Comparison of ENCODE assay signal across 8 mouse cellular contexts in genomic region chr13:55405783-55406390, GRCm38 (mm10). TPM values are rescaled to one million over a fixed set of nuclear protein-coding genes. Genes with fewer than 3 reads are reported as not detected.
DNase-seq lines count a peak whose midpoint lies in the region; ATAC-seq and TF ChIP-seq lines count a peak whose summit lies in the region.

No protein-coding gene starts in this region.

- H3K4me3 ChIP-seq in liver, postnatal 0 days (ENCODE audit: low read depth, low read length), result no peak overlapping the region
- H3K4me3 ChIP-seq in forebrain, embryonic 10.5 days, result peak overlapping the region; percentile 2; the same call in 1 of the 2 replicates
- no peak overlapping the region for H3K4me3 ChIP-seq in intestine, postnatal 0 days (ENCODE audit: low read depth, low read length)

- ATAC-seq in liver, postnatal 0 days, result peak; percentile 50
- ATAC-seq in intestine, postnatal 0 days, result no peak
- ATAC-seq in neutrophil, adult 5-6 weeks (ENCODE audit: extremely low read depth, insufficient number of reproducible peaks, low FRiP score, poor library complexity, severe bottlenecking), result peak; percentile 31
- no peak for ATAC-seq in megakaryocyte-erythroid progenitor cell, adult 5-6 weeks (replicated peaks; ENCODE audit: low FRiP score, low TSS enrichment, poor library complexity, severe bottlenecking)

- 0 out of 2 replicates have a peak overlapping the region, but pooled peaks have one; percentile 19 for H3K27ac ChIP-seq in liver, postnatal 0 days (ENCODE audit: low read depth)
- peak overlapping the region; percentile 84 for H3K27ac ChIP-seq in forebrain, embryonic 10.5 days
- no peak overlapping the region for H3K27ac ChIP-seq in intestine, postnatal 0 days (ENCODE audit: low read depth, low read length)

- 31% methylated on average over 13 of the region's 13 CpGs for WGBS in liver, postnatal 0 days (ENCODE audit: insufficient replicate concordance)
- 59% methylated on average over 13 of the region's 13 CpGs for WGBS in forebrain, embryonic 10.5 days
- WGBS in intestine, postnatal 0 days, result 70% methylated on average over 13 of the region's 13 CpGs

- DNase-seq in liver, postnatal 0 days, result peak; percentile 39
- no peak for DNase-seq in liver
- DNase-seq in forebrain, embryonic 10.5 days (ENCODE audit: extremely low spot score, low spot score), result no peak
- DNase-seq in natural killer cell, adult 2 months (ENCODE audit: low spot score in 2 of 2), result no peak
- no peak for DNase-seq in gastrocnemius, postnatal 25 days

- 0 out of 2 replicates have a peak, but pooled peaks have one; percentile 8 for TF ChIP-seq EP300 in liver, postnatal 0 days (IDR thresholded peaks at IDR 0.05; ENCODE audit: low read depth)

- H3K27me3 ChIP-seq in liver, postnatal 0 days (ENCODE audit: insufficient read depth, low read length), result peaks cover 28% of the 10 kb centered on the region
- peaks cover 37% of the 10 kb centered on the region for H3K27me3 ChIP-seq in forebrain, embryonic 10.5 days (ENCODE audit: poor library complexity, severe bottlenecking)
- peaks cover 9% of the 10 kb centered on the region; the same call in 1 of the 2 replicates for H3K27me3 ChIP-seq in intestine, postnatal 0 days (replicated peaks; ENCODE audit: control insufficient read depth, insufficient read depth, low read length)

- no peaks in the 10 kb centered on the region for H3K9me3 ChIP-seq in liver, postnatal 0 days (ENCODE audit: low read length)
- H3K9me3 ChIP-seq in forebrain, embryonic 10.5 days, result no peaks in the 10 kb centered on the region
- no peaks in the 10 kb centered on the region for H3K9me3 ChIP-seq in intestine, postnatal 0 days (ENCODE audit: control insufficient read depth)

- peaks cover 2% of the 10 kb centered on the region; the same call in 1 of the 2 replicates for H3K4me1 ChIP-seq in liver, postnatal 0 days (ENCODE audit: insufficient read depth)
- peaks cover 30% of the 10 kb centered on the region for H3K4me1 ChIP-seq in forebrain, embryonic 10.5 days
- H3K4me1 ChIP-seq in intestine, postnatal 0 days (replicated peaks; ENCODE audit: control insufficient read depth, insufficient read depth, low read length), result no peaks in the 10 kb centered on the region

- H3K36me3 ChIP-seq in liver, postnatal 0 days (replicated peaks; ENCODE audit: insufficient read depth, low read length), result no peaks in the 10 kb centered on the region
- H3K36me3 ChIP-seq in forebrain, embryonic 10.5 days (replicated peaks), result no peaks in the 10 kb centered on the region
- no peaks in the 10 kb centered on the region for H3K36me3 ChIP-seq in intestine, postnatal 0 days (ENCODE audit: control insufficient read depth, insufficient read depth)

- no peak overlapping the region for H3K9ac ChIP-seq in liver, postnatal 0 days (replicated peaks)
- H3K9ac ChIP-seq in intestine, postnatal 0 days (ENCODE audit: low read depth, low read length), result no peak overlapping the region

- peak overlapping the region; percentile 19; the same call in 1 of the 2 replicates for H3K4me2 ChIP-seq in liver, postnatal 0 days (ENCODE audit: low read depth, low read length)
- 0 out of 2 replicates have a peak overlapping the region, but pooled peaks have one; percentile 28 for H3K4me2 ChIP-seq in intestine, postnatal 0 days (replicated peaks; ENCODE audit: low read depth)

- no peak for TF ChIP-seq CTCF in liver, postnatal 0 days (IDR thresholded peaks at IDR 0.05; ENCODE audit: low read depth)
- no peak for TF ChIP-seq CTCF in intestine, postnatal 0 days (IDR thresholded peaks at IDR 0.05; ENCODE audit: low read depth)

RNA-seq across cellular contexts. Expression of gene Slc34a1, which starts 7.9 kb away (rescaled TPM):
- polyA plus RNA-seq in liver, postnatal 0 days (2015; fragmentation: Nextera tagmentation; extraction: Ambion mirVana), result not detected in 2 replicates
- polyA plus RNA-seq in forebrain, embryonic 10.5 days (2016; fragmentation: Nextera tagmentation; extraction: Ambion mirVana), result not detected in 2 replicates
- 0.04 and 0.16 TPM in 2 replicates for polyA plus RNA-seq in intestine, postnatal 0 days (2015; fragmentation: Nextera tagmentation; extraction: Ambion mirVana)
- total RNA-seq in neutrophil, adult 5-6 weeks (2017), result 0.25 and 0.35 TPM in 2 replicates
- total RNA-seq in gastrocnemius, postnatal 25 days (2021), result not detected
- not detected in 2 replicates for total RNA-seq in megakaryocyte-erythroid progenitor cell, adult 5-6 weeks (2014; fragmentation: Nextera tagmentation)
- not detected in 2 replicates for total RNA-seq in megakaryocyte-erythroid progenitor cell, adult 5-6 weeks (2017)

RNA-seq across cellular contexts. Expression of gene Pfn3, which starts 9.1 kb away (rescaled TPM):
- not detected in 2 replicates for polyA plus RNA-seq in liver, postnatal 0 days (2015; fragmentation: Nextera tagmentation; extraction: Ambion mirVana)
- polyA plus RNA-seq in forebrain, embryonic 10.5 days (2016; fragmentation: Nextera tagmentation; extraction: Ambion mirVana), result not detected in 2 replicates
- polyA plus RNA-seq in intestine, postnatal 0 days (2015; fragmentation: Nextera tagmentation; extraction: Ambion mirVana), result not detected in 2 replicates
- not detected in 2 replicates for total RNA-seq in neutrophil, adult 5-6 weeks (2017)
- total RNA-seq in gastrocnemius, postnatal 25 days (2021), result not detected
- not detected in 2 replicates for total RNA-seq in megakaryocyte-erythroid progenitor cell, adult 5-6 weeks (2014; fragmentation: Nextera tagmentation)
- total RNA-seq in megakaryocyte-erythroid progenitor cell, adult 5-6 weeks (2017), result not detected in 2 replicates

RNA-seq across cellular contexts. Expression of gene F12, which starts 20.7 kb away (rescaled TPM):
- 403 and 418 TPM in 2 replicates for polyA plus RNA-seq in liver, postnatal 0 days (2015; fragmentation: Nextera tagmentation; extraction: Ambion mirVana)
- not detected in 2 replicates for polyA plus RNA-seq in forebrain, embryonic 10.5 days (2016; fragmentation: Nextera tagmentation; extraction: Ambion mirVana)
- polyA plus RNA-seq in intestine, postnatal 0 days (2015; fragmentation: Nextera tagmentation; extraction: Ambion mirVana), result 1.2 and 2.3 TPM in 2 replicates
- total RNA-seq in neutrophil, adult 5-6 weeks (2017), result 2.6 and 2.8 TPM in 2 replicates
- total RNA-seq in gastrocnemius, postnatal 25 days (2021), result not detected
- not detected in 2 replicates for total RNA-seq in megakaryocyte-erythroid progenitor cell, adult 5-6 weeks (2014; fragmentation: Nextera tagmentation)
- not detected in 2 replicates for total RNA-seq in megakaryocyte-erythroid progenitor cell, adult 5-6 weeks (2017)

RNA-seq across cellular contexts. Expression of gene Rgs14, which starts 36.4 kb away (rescaled TPM):
- 2.8 and 3.1 TPM in 2 replicates for polyA plus RNA-seq in liver, postnatal 0 days (2015; fragmentation: Nextera tagmentation; extraction: Ambion mirVana)
- polyA plus RNA-seq in forebrain, embryonic 10.5 days (2016; fragmentation: Nextera tagmentation; extraction: Ambion mirVana), result 0.34 and 0.58 TPM in 2 replicates
- polyA plus RNA-seq in intestine, postnatal 0 days (2015; fragmentation: Nextera tagmentation; extraction: Ambion mirVana), result 1.2 and 1.3 TPM in 2 replicates
- 85.4 and 90.5 TPM in 2 replicates for total RNA-seq in neutrophil, adult 5-6 weeks (2017)
- total RNA-seq in gastrocnemius, postnatal 25 days (2021), result under 1 TPM; 0.15 to 0.35 TPM
- 6.9 and 11.9 TPM in 2 replicates for total RNA-seq in megakaryocyte-erythroid progenitor cell, adult 5-6 weeks (2014; fragmentation: Nextera tagmentation)
- 1.8 and 3.2 TPM in 2 replicates for total RNA-seq in megakaryocyte-erythroid progenitor cell, adult 5-6 weeks (2017)

RNA-seq across cellular contexts. Expression of gene Grk6, which starts 39.0 kb away (rescaled TPM):
- polyA plus RNA-seq in liver, postnatal 0 days (2015; fragmentation: Nextera tagmentation; extraction: Ambion mirVana), result 15.9 and 16.7 TPM in 2 replicates
- polyA plus RNA-seq in forebrain, embryonic 10.5 days (2016; fragmentation: Nextera tagmentation; extraction: Ambion mirVana), result 44.8 and 51.1 TPM in 2 replicates
- 10.5 and 11.4 TPM in 2 replicates for polyA plus RNA-seq in intestine, postnatal 0 days (2015; fragmentation: Nextera tagmentation; extraction: Ambion mirVana)
- total RNA-seq in neutrophil, adult 5-6 weeks (2017), result 362 and 371 TPM in 2 replicates
- 10 to 100 TPM in 1 of 2 experiments, 1 to 10 TPM in 1; 9.3 to 10.2 TPM for total RNA-seq in gastrocnemius, postnatal 25 days (2021)
- total RNA-seq in megakaryocyte-erythroid progenitor cell, adult 5-6 weeks (2014; fragmentation: Nextera tagmentation), result 61.4 and 80.6 TPM in 2 replicates
- 67.7 and 82.4 TPM in 2 replicates for total RNA-seq in megakaryocyte-erythroid progenitor cell, adult 5-6 weeks (2017)

Comparison
In these comparisons a context has a peak if more than half of its experiments do, and no peak if none do; other contexts are left out.
1. ATAC-seq: peak in liver, postnatal 0 days (single experiment) and neutrophil, adult 5-6 weeks (single experiment); none in intestine, postnatal 0 days (single experiment) and megakaryocyte-erythroid progenitor cell, adult 5-6 weeks (single experiment).